Mouse (Mus musculus) CD8-positive naive resting alpha-beta T cell, adult 2 months (primary cell): ENCODE results near the gene Fbxw16.
"Not testable (repeated sequence)": the region's sequence is repeated elsewhere in the genome, so short reads cannot be mapped to it uniquely, and the experiment has no call there.

ENCODE experiments used
- DNase-seq, 2 experiments: peaks; one replicate each; pipeline ENCODE4 v3.0.0; 2022; ENCODE audit warnings: low read depth in 2 of 2, low spot score in 2 of 2

Gene Fbxw16

DNA sequence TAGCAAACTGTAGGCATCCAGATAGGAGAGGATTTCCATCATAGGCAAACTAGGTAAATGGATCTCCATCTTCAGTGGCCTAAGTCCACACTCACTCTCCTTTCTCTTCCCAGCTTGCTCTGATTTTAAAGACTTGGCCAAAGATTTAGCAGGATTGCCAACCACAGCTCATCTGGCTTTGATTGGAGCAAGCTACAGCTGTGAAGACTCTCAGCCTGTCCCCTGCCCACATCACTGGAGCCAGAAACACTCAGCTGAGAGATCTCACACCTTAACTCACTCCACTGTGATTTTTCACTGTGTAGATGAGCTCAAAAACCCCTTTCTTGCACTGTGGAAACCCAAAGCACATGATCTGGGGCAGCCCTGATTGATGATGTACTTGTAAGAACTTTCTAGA is at the start of gene Fbxw16:
Gene Fbxw16 (minus strand): TSS at position 101 of the 400 bp plus-strand sequence.
- no peak for DNase-seq

DNA sequence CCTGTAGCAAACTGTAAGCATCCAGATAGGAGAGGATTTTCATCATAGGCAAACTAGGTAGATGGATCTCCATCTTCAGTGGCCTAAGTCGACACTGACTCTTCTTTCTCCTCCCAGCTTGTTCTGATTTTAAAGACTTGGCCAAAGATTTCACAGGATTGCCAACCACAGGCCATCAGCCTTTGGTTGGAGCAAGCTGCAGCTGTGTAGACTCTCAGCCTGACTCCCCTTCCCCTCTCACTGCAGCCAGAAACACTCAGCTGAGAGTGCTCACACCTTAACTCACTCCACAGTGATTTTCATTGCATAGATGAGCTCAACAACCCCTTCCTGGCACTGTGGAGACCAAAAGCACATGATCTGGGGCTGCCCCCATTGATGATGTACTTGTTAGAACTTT is 46.8 kb upstream of the Fbxw16 start, which contains the start of gene Fbxw19:
Gene Fbxw19 (minus strand): TSS at position 101 of the 400 bp plus-strand sequence.
- DNase-seq: not testable (repeated sequence)

DNA sequence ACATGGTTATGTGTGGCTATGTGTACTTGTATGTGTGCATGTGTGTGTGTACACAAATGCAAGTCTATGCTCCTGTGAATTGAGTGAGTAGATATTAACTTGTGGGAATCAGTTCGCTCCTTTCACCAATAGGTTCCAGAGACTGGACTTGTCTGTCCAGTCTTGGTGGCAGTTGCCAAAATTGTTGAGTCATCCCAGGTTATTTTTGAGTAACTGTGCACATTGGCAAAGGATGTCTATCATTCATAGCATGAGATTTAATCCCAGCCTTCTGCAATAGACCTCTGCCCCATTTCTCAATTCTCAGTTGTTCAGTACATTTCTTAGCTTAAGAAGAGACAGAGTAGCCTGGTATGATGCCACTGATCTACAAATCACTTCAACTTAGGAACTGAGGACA is 16.0 kb downstream of the Fbxw16 start:
- DNase-seq: no peak

DNA sequence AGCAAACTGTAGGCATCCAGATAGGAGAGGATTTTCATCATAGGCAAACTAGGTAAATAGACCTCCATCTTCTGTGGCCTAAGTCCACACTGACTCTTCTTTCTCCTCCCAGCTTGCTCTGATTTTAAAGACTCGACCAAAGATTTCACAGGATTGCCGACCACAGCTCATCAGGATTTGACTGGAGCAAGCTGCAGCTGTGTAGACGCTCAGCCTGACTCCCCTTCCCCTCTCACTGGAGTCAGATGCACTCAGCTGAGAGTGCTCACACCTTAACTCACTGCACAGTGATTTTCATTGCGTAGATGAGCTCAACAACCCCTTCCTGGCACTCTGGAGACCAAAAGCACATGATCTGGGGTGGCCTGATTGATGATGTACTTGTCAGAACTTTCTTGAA is 44.7 kb downstream of the Fbxw16 start, which contains the start of gene Fbxw22:
Gene Fbxw22 (minus strand): TSS at position 101 of the 400 bp plus-strand sequence.
- not testable (repeated sequence) for DNase-seq
